Mouse (Mus musculus) layer of hippocampus, adult 11-12 months (tissue): ENCODE results near the gene Svep1.

ENCODE experiments used
- DNase-seq: peaks from one replicate; pipeline ENCODE4 v3.0.0; 2022; ENCODE audit warnings: low spot score

Gene Svep1

DNA sequence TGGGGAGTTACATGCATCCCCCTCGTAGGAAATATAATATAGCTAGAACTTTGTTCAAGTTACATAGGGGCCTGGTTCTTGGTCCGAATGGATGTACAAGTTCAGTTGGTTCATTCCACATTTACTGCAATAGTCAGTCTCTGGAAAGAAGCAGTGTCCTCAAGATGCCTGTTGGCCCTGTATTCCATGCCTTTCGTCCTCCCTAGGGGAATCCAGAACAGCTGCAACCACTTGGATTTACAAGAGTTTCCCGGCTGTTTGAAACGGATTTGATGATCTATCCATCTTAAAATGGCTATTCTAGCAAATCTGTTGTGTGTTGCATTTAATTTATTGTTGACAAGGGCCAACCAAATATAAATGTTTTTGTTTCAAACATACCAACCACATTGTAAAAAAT lies 36.2 kb downstream of the Svep1 start:
- no peak for DNase-seq

DNA sequence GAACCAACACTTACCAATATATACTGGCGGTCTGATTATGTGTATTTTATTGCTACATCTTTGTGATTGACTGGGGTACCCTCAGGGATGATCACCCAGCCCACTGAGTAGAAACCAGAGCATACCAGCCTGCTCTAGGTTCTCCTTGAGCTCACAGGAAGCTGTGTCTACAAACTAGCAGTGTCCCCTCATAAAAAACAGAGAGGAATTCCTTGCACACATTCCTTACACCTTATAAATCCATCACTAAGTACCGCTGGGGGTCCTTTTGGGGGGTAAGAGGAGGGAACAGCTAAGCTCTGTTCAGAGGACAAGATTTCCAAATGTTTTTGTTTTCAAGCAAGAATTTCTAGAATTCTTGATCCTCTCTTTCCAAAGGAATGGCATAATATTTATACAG lies 36.7 kb downstream of the Svep1 start:
- no peak for DNase-seq

DNA sequence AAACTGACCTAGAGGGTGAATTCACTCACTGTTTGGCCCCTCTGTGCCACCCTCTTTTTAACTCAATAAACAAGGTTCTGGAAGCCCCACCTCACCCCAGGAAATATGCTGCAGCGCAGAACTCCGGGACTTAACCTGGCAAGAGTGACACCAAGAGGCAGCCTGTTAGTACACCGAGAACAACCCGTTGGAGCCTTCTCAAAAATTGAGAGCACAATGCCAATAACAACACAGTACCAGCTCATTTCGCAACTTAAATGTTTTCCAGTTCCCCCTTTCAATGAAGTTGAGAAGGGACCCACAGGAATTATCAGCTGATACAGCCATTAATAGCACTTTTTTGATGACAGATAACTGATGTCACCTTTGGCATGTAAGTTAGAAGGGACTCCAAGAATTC lies 38.3 kb downstream of the Svep1 start:
- DNase-seq: peak; percentile 10

DNA sequence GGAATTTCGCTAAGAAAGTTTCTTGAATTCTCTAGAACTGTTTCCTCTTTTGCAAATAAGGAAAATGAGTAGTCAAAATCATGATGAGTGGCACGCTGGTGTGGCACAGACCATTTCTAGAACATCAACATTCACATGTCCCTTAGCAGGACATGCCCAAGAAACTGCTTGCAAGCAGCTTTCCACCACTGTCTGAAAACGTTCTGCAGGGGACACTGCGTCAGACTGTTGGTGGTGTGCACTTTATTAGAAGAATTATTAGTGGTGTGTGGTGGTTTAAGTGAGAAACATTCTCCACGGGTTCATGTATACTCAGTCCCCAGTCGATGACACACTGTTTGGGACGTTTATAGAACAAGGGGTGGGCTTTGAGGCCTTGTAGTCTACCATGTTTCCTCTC lies 40.9 kb downstream of the Svep1 start:
- no peak for DNase-seq

DNA sequence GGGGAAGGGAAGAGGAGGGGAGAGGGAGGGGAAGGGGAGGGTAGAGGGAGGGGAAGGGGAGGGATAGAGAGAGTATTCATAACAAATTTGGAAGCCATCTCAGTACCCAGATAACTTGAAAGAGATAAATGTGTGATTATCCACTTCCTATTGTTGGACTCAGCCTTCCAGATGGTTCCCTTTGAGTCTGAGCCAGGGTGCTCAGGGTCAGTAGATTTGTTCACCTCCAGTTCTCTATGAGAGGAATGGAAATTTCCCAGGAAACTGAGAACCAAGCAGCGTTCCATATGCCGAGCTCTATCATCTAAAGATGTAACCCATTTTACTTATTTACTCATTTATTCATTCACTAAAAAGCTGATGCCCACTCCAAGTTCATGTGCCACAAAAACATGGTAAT lies 44.8 kb downstream of the Svep1 start:
- no peak for DNase-seq

DNA sequence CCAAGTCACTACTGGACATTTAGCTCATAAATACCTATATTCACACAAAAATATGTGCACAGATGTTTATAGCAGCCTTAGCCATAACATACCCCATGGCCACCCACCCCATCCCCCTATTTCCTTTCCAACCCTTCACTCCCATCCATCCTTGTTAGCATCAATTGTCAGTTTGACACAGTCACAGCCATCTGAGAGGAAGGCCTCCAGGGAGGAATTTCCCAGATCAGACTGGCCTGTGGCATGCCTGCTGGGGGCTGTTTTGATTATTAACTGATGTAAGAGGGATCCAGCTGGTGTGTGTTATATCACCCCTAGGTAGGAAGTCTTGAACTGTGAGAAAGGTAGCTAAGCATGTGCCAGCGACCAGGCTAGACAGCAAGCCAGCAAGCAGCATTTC lies 47.1 kb downstream of the Svep1 start:
- no peak for DNase-seq

DNA sequence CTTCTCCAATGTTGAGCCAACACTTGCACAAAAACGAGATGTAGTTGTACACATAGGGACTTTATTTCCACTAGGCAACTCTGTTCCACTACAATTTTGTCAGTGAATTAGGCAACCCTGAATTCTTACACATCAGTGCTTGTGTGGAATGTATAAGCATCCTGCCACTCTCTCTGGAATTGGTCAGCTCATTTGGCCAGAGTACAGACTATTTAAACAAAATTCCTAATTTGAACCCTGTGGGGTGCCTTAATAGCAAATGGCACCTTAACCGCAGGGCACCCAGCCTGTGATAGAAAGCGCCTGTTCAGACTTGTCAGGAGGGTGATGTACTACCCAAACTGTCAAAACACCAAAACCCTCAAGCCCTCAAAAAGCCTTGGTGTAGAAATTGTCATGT lies 56.4 kb downstream of the Svep1 start:
- DNase-seq: no peak

DNA sequence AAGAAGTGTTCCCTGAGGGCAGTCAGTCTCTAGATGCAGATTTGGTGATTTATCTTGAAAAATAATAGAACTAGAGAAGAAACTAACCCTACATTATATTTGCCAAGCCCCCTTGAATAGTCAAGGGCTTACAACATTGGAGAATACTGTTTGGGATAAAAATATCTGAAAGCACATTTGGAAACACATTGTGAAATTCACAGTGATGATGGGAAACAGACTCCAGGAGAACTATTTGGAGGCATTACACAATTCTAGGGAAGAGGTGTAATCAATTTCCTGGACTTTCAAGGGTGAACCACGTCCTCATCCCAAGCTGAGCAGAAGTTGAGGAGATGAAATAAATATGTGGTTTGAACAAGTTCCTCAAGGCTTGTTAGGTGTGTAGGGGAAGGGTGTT lies 57.5 kb downstream of the Svep1 start:
- DNase-seq: no peak

DNA sequence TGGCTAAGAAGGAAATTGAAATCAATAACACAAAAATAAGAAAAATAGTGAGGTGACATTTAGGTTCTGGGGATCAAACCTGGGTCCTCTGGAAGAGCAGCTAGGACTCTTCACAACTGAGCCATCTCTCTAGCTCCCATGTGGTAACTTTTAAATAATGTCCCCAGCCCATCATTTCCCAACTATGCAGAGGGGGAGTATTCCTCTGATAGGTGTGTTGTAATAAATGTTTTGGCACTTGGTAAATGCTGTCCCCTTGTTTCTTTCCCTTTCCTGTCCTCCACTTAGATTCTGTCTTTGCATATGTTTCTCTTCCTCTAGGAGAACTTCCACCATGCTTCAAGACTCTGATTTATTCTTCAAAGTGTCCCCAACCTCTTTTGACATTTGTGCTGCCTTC lies 58.1 kb downstream of the Svep1 start:
- no peak for DNase-seq

DNA sequence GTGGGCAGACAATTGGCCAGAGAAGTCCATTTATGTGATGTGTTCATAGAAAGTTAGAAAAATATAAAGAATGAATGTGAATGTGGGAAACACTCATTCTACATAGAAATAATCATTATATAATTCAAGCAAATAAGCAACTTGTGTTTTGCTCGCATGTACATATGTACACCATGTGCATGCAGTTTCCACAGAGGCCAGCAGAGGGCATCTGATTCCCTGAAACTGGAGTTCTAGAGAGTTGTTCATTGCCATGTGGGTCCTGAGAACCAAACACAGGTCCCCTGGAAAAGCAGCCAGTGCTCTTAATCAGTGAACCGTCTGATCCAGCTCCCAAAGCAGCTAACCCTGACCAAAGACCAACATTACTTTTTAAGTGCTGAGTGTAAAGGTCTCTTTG lies 60.0 kb downstream of the Svep1 start:
- no peak for DNase-seq

DNA sequence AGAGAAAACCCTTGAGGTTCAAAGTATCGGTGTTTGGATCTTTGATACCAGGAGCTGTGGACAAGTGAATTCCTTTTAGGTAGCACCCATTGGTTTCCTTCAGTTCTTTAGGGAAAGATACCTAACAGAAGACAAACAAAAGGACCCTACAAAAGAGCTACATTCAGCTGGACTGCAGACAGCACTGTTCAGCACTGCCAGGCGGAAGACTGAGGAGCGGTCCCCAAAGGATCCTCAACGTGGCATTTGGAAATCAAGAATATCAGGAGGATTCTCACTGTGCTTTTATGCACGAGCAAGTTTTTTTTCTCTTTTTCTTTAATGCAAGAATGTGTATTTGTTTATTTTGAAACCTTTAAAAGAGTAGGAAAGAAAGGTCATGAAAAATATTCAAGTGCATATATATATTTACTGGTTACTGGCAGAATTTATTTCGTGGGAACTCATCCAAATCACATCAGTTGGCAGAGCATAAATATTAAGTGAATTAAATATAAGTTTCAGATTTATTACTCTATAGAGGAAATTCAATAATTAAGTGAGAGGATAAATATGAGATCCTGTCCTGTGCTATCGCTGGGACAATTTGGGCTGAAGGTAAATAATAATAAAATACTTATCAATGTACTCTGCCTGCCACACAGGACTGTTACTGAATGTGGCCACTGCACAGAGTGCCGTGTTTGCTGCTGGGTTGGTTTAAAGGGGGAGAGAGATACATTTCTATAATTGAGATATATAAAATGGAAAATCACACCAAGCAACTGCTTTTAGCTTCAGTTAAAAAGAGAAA lies 66.7 kb downstream of the Svep1 start:
- DNase-seq: no peak

DNA sequence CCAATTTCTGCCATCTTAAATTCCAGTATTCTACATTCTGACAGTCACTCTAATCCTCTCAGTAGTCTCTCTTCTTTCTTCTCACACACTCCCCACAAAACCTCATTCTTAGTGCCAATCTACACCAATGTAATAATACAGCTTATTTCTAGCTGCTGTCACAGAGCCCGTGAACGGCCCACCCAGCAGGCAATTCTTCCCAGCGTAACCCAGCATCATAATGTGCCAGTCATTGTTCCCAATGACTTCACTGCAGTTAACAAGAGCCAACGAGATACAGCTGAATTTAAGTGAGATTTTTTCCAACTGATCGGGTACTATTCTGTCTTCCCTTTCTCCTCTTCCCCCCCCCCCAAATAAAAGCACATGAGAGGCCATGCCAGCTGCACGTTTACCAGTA lies 67.4 kb downstream of the Svep1 start:
- no peak for DNase-seq

DNA sequence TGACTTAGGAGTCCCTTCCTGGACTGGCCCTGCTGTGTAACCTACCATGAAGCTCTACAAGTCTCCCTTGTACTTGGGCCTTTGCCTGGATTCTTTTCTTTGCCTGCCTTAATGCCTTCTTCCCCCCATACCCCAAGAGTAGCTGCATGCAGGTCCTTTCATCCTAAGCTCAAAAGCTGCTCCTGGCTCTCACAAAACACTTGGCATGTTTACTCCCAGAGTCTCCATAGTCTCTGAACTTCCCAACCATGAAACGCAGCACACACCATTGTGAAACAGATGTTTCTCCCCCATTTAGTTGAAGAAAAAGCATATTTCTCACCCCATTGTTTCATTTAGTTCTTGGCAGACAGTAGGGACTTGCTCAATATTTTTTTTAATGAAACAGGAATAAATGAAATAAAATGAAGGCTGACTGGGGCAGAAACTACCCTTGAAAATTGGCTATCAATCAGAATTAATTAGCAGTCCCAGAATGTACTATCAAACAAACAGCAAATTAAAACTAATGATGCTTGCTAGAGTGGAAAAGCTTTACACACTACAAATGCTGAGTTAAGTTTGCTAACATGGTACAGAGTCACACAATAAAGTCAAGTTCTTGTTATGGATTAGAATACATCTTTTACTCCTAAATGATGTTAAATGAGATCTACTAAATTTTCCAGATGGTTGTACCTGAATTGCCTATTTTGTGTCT lies 72.9 kb downstream of the Svep1 start:
- DNase-seq: no peak

DNA sequence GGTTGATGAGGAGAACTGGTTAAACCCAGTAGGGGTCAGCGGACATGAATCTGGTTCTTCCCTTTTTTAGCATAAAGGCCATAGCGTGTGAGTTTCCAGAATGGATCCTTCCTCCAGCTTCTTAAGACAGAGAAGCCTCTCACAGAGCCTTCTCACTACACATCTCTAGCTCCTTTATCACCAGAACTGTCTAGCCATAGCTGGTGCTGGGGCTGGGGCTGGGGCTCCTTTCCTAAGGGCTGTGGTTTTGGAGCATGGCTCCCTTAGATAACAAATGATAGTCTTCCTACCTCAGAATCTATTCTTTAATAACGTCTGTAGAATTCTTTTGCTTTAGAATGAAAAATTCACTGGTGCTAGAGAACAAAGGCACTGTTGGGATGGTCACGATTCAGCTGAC lies 76.8 kb downstream of the Svep1 start:
- DNase-seq: no peak

DNA sequence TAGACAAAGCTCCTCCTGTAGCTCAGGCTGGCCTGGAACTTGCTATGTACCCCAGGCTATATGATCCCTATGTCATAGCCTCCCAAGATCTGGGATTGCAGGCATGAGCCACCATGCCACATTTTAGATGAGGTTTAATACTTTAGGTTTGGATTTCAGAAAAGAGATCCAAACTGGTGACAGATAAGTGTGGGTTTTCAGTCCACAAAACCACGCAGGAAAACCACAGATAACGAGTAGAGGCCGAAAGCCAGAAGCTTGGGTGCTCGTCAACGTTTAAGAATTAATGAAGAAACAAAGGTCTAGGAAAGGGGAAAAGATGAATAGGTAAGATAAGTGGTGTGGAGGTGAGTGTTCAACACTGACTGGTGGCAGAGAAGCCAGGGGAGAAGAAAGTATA lies 79.6 kb downstream of the Svep1 start:
- no peak for DNase-seq

DNA sequence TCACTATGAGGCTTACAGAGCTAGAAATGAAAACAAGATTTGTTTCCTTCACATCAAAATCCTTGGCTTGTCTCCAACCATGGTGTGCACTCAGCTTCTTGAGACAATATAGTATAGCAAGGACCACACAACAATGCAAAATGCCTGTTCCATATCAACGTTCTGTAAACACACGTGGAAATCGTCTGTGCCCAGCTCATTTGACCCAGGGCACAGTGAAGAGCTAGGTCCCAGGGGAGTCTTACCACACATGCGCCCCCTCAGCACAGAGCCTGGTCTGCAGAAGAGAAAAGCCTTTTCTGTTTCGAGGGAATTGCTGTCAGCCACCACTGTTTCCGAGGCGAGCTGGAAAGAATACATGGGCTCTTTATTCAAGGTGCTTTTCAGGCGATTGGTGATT lies 91.2 kb downstream of the Svep1 start:
- DNase-seq: no peak

DNA sequence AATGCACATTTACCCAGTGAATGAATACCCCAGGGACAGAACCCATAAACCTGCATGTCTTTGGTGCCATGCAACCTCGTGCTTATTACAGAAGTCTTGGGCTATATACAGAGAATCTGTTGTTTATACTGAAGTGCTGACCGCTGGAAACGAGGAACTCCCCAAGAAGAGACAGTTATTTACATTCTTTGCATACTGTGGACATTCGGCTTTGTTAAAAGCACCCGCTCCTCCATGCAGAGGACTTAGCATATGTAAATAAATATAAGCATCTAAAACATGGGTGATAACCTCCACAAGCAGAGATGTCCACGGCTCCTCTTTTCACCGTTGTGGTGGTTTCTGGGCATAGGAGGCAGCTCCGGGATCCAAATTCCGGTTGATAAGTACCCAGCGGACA lies 95.7 kb downstream of the Svep1 start:
- DNase-seq: no peak

DNA sequence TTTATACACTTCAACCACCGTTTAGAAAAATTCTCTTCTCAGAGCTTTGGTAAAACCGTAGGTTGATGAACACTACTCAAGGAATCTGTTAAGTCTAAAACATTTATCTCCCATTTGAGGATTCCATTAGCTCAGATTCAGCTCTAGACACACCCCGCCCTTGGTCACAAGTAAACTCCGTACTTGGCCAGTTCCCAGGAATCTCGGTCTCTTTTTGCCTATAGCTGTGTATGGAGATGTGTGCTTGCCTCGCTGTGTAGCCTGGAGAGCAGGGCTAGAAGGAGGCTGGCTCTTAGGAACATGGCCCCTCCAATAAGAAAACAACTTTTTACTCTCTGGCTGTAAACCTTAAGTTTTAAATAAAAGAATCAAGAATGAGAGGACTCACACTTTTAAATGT lies 96.9 kb downstream of the Svep1 start:
- DNase-seq: no peak

DNA sequence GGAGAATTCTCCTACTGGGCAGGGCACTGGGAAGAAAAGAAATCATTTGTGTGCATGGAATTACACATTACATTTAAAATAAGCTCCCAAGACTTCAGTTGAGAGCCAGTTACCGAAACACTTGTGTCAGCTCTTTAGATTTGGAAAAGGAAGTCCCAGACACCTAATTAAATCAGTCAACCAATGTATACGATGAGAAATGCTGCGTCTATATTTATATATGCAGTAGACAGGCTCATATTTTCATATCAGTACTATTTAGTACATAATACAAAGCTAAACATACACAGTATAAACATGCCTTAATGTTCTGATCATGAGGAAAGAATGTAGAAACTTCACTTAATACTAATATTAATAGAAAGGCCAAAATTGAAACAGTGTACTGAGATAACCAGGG lies 98.3 kb downstream of the Svep1 start:
- DNase-seq: no peak

DNA sequence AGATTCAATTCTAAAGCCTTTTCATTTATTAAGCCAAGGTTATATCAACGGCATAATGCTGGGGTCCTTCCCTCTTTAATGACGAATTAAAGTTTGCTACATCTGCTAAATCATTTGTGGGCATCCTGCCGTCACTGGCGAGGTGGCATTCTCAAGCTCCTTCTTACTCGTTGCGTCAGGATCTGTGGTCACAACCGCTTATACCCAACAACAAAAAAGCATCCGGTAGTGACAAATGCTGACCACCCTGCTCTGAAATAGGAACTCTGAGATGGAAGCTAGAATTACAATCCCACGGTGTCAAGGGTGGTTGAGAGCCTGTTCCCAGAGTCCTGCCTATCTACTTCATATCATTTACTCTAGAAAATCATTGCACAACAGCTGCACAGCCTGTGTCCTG lies 108.9 kb downstream of the Svep1 start:
- no peak for DNase-seq

DNA sequence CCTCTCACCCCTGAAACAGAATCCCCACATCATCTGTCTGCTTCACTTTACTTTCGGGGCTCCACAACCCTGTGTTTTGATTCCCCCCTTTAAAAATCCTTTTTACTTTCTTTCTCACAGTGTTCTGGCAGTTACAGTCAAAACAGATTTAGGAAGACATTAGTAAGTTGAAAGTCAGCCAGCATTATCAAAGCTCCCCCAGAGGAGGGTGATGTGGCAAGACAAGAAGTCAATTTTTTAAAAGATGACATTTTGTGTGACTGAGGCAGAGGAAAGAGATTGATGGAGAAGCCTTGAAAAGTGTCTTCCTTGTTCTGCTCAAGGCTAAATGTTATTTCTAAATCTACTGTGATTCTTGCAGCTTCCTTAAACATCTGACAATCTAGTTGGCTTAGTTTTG lies 119.9 kb downstream of the Svep1 start:
- DNase-seq: no peak

DNA sequence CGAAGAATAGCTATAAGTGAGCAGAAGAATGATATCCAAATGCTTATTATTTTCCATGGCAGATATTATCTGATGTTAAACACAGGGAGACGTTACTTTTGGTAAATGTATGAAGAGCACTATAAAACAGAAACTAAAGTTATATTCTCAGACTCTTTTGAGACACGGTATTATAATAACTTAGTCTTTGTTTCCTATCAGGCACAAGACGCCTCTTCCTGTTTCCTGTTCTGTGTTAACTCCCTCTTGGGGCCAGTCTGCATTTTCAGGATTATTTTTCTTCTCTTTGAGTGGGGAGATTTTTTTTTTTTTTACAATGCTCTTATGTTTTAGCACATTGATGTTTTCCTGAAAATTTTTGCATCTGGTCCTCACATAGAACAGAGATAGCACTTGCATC lies 120.5 kb downstream of the Svep1 start:
- no peak for DNase-seq

DNA sequence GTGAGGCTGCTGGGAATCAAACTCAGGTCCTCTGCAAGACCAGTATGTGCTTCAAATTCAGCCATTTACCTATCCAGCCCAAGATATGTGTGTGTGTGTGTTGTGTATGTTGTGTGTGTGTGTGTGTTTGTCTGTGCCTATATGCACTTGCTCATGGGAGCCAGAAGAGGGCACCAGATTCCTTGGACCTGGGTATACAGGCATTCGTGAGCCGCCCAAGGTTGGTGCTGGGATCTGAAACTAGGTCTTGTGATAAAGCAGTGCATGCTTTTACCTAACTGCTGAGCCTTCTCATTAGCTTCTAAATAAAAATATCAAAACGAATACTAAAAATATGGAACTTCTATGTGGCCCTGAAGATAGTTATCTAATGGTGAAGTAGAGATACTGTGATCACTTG lies 121.3 kb downstream of the Svep1 start:
- DNase-seq: no peak

DNA sequence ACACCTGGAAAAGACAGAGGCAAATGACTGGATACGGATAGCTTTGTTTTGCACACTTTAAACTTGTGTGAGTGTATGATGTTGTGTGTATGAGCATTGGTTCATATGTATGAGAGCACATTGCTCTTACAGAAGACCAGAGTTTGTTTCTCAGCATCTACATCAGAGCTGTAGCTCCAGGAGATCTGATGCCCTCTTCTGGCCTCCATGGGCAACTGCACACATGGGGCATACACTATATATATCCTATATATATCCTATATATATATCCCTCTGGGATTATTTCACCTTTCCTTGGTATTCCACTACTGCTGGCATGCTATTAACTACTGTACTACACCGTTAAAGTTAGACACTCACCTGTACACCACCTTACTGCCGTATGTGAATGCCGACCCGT lies 122.5 kb downstream of the Svep1 start:
- DNase-seq: no peak
